In genomic region chr5:116446552-116446951, GRCm38 (mm10) we compare ENCODE assay signal across 16 mouse cellular contexts. TPM values are rescaled to one million over a fixed set of nuclear protein-coding genes. Genes with fewer than 3 reads are reported as not detected.
DNase-seq lines count a peak whose midpoint lies in the region; ATAC-seq and TF ChIP-seq lines count a peak whose summit lies in the region.
"Had no signal": no experiment of that assay in that cellular context is flagged by ENCODE, and none has a peak within 500 bp of the region (broad histone marks: within the 10 kb centered on the region; RNA-seq: fewer than 3 reads in every experiment).

No protein-coding gene starts in this region.

- H3K27ac ChIP-seq in heart, embryonic 15.5 days = no peak overlapping the region
- H3K27ac ChIP-seq in lung, embryonic 16.5 days (ENCODE audit: low read length) = no peak overlapping the region
- H3K27ac ChIP-seq: forebrain, embryonic 15.5 days had no signal

- ATAC-seq in heart, embryonic 15.5 days (replicated peaks; ENCODE audit: insufficient number of reproducible peaks, insufficient read depth, low FRiP score, low read depth) = no peak
- no peak for ATAC-seq in lung, embryonic 16.5 days (ENCODE audit: low read depth)
- ATAC-seq: forebrain, embryonic 15.5 days had no signal

- peaks cover 40% of the 10 kb centered on the region for H3K4me1 ChIP-seq in heart, embryonic 15.5 days (replicated peaks)
- H3K4me1 ChIP-seq in lung, embryonic 16.5 days (replicated peaks; ENCODE audit: control insufficient read depth, insufficient read depth, low read length) = peaks cover 19% of the 10 kb centered on the region

- peak overlapping the region; percentile 48 for H3K4me2 ChIP-seq in heart, embryonic 15.5 days
- peak overlapping the region; percentile 33 for H3K4me2 ChIP-seq in lung, embryonic 16.5 days (ENCODE audit: low read depth, low read length)
- H3K4me2 ChIP-seq: forebrain, embryonic 15.5 days had no signal

- TF ChIP-seq CTCF in brain, embryonic 14.5 days (IDR thresholded peaks at IDR 0.05; ENCODE audit: borderline replicate concordance, extremely low read depth, insufficient read depth, insufficient read length) = no peak

- WGBS in heart, embryonic 15.5 days = 44% methylated on average over 23 of the region's 23 CpGs
- WGBS in lung, embryonic 16.5 days = 47% methylated on average over 23 of the region's 23 CpGs

- no peak for TF ChIP-seq POLR2A in brain, embryonic 14.5 days (IDR thresholded peaks at IDR 0.05; ENCODE audit: borderline replicate concordance, extremely low read depth, insufficient read depth, insufficient read length, poor library complexity, severe bottlenecking)

- no peak for DNase-seq in heart, postnatal 4 days
- no peak for DNase-seq in lung, postnatal 10 days
- DNase-seq in brain, embryonic 14.5 days (ENCODE audit: low read depth) = peak; percentile 31
- DNase-seq in right cerebral cortex, postnatal 10 days (ENCODE audit: low spot score in 2 of 2) = peak; percentile 51 to 53
- no peak for DNase-seq in adrenal gland, adult 8-10 months
- no peak for DNase-seq in neural tube, embryonic 10.5 days (ENCODE audit: extremely low spot score, low spot score)
- DNase-seq: adrenal gland, postnatal 36 days; cerebellum, postnatal 25 days; kidney, postnatal 36 days; lung, adult 2 months; thymus, postnatal 4 days had no signal

- no peaks in the 10 kb centered on the region for H3K9me3 ChIP-seq in heart, embryonic 15.5 days (replicated peaks)
- no peaks in the 10 kb centered on the region for H3K9me3 ChIP-seq in lung, embryonic 16.5 days (ENCODE audit: control insufficient read depth, low read length)
- H3K9me3 ChIP-seq: forebrain, embryonic 15.5 days; hindbrain, embryonic 10.5 days had no signal

- H3K4me3 ChIP-seq in heart, embryonic 15.5 days = peak overlapping the region; percentile 14
- H3K4me3 ChIP-seq in lung, embryonic 16.5 days (ENCODE audit: low read length) = no peak overlapping the region
- H3K4me3 ChIP-seq: forebrain, embryonic 15.5 days; hindbrain, embryonic 10.5 days; myocyte had no signal

- H3K9ac ChIP-seq in heart, embryonic 15.5 days = no peak overlapping the region
- H3K9ac ChIP-seq in lung, embryonic 16.5 days (ENCODE audit: low read length) = peak overlapping the region; percentile 8; the same call in 1 of the 2 replicates
- H3K9ac ChIP-seq: forebrain, embryonic 15.5 days had no signal

- no peaks in the 10 kb centered on the region for H3K36me3 ChIP-seq in heart, embryonic 15.5 days
- H3K36me3 ChIP-seq in lung, embryonic 16.5 days (ENCODE audit: control insufficient read depth, insufficient read depth, low read length) = no peaks in the 10 kb centered on the region

- peaks cover 11% of the 10 kb centered on the region; the same call in 1 of the 2 replicates for H3K27me3 ChIP-seq in heart, embryonic 15.5 days
- no peaks in the 10 kb centered on the region for H3K27me3 ChIP-seq in lung, embryonic 16.5 days (ENCODE audit: control insufficient read depth, insufficient read depth, low read depth, low read length)
- H3K27me3 ChIP-seq: forebrain, embryonic 15.5 days had no signal

RNA-seq across cellular contexts. Expression of gene Hspb8, which starts 23.9 kb away (rescaled TPM):
- polyA plus RNA-seq in heart, embryonic 15.5 days (2015; fragmentation: Nextera tagmentation; extraction: Ambion mirVana) = 30.6 and 33.7 TPM in 2 replicates
- 10 to 100 TPM; 75.1 to 75.9 TPM for total RNA-seq in heart, postnatal 4 days (2021)
- polyA plus RNA-seq in lung, embryonic 16.5 days (2015; fragmentation: Nextera tagmentation; extraction: Ambion mirVana) = 18.9 and 23.1 TPM in 2 replicates
- polyA plus RNA-seq in brain, embryonic 14.5 days (2012; rRNA removed) = 7.3 and 7.8 TPM in 2 replicates
- 100 to 1,000 TPM; 111 to 179 (median 142) TPM for total RNA-seq in adrenal gland, adult 8-10 months (2022)

Comparison
In these comparisons a context has a peak if more than half of its experiments do, and no peak if none do; other contexts are left out.
1. DNase-seq: peak in brain, embryonic 14.5 days (single experiment) and right cerebral cortex, postnatal 10 days (2 of 2); none in heart, postnatal 4 days (single experiment), lung, postnatal 10 days (single experiment), adrenal gland, adult 8-10 months (single experiment) and neural tube, embryonic 10.5 days (single experiment).